Mouse (Mus musculus): ENCODE data around the gene Fcrl6.

The Fcrl6 gene

DNA sequence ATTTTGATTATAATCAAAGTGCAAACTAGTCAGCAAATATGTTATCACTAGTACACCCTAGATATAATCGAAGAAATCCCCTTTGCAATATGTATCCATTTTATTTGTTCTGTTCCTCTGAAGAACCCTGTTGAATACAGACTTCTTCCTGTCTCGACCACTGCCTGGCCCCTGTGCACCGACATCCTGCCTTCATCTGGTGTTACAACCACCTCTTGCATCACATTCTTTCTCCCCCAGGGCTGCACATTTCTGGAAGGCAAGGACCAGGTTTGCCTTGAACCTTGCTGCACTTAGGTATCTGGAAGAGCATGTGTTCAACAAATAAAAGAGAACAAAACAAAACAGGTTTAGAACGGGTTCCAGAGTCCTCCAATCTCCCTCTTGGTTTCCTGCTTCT is 13.1 kb upstream of the Fcrl6 start:
- DNase-seq (ENCODE audit: low read depth in 1 of 2, low spot score in 2 of 2): no peak

DNA sequence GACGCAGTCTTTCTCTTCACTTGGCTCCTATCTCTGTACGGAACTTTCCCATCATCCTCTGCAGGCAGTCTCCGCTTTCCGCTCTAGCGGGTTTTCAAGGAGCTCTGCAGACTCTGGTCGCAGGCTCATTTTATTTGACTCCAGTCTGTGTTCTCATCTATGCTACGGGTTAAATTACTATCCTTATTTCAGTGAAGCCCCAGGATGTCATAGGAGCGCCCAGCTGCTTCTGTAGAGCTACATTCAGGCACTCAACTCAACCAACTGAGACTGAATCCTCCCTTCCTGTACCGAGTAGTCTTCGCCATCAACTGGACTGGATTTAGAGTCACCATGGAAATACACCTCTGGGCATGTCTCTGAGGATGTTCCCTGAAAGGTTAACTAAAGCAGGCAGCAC is 12.3 kb upstream of the Fcrl6 start:
- no peak for DNase-seq (ENCODE audit: low read depth in 1 of 2, low spot score in 2 of 2)

DNA sequence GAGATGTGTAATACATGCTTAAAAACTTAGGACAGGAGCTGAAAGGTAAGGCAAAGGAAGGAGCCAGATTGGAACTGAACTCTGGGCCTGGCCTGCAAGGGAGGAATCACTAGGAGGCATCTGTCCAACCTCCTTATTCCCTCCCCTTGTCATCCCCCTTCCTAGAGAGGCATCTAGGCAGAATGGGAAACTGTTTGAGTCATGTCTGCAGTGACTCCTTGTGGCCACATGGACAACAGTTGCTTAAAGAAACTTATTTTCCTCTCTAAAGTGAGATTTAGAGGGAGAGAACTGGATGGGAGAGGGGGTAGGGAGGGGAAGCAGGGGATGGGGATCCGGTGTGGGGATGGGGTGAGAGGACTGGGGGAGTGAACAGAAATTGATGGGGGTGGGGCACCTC is 10.4 kb upstream of the Fcrl6 start:
- no peak for DNase-seq (ENCODE audit: low read depth in 1 of 2, low spot score in 2 of 2)

- no peak for DNase-seq (ENCODE audit: low read depth in 1 of 2, low spot score in 2 of 2)
Measured at GRCm38 (mm10) chr1:172611304-172611703, 9.0 kb upstream of the Fcrl6 start.

DNA sequence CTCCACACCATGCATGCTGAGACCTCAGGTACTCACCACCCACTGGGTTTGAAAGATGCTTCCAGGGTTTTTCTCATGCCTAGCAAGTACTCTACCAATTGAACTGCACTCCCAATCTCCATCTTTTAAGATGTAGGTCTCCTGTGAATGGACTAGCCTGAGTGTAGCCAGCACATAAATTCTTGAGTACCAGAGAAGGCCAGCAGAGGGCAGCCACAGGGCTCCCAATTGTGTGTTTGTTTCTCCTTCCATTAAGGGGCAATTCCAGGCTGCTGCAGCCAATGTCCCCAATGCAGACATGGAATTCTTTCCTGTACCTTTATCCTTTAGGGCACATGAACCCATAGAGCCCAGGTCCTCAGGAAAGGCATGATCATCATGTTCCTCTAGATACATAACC is 7.9 kb downstream of the Fcrl6 start:
- no peak for DNase-seq (ENCODE audit: low read depth in 1 of 2, low spot score in 2 of 2)

DNA sequence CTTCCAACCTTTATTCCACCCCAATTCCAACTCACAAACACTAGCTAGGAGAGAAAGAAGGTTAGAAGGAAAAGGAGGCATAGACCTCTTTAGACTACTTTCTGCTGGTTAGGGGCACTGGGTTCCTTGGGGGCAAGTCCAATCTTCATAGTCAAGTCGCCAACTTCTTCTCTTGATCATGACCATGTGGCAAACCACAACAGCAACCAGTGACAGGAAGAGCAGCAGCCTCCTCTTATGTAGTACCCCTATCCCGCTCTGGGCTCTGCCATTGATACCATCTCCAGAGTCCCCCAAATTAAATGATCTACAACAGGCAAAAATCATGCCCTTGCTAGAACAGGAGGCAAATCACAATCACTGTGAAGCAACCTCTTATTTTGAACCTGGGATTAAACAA is 8.4 kb downstream of the Fcrl6 start:
- DNase-seq (ENCODE audit: low read depth in 1 of 2, low spot score in 2 of 2): no peak

GRCm38 (mm10) chr1:172593321-172593720 is 9.0 kb downstream of the Fcrl6 start:
- DNase-seq (ENCODE audit: low read depth in 1 of 2, low spot score in 2 of 2): no peak

DNA sequence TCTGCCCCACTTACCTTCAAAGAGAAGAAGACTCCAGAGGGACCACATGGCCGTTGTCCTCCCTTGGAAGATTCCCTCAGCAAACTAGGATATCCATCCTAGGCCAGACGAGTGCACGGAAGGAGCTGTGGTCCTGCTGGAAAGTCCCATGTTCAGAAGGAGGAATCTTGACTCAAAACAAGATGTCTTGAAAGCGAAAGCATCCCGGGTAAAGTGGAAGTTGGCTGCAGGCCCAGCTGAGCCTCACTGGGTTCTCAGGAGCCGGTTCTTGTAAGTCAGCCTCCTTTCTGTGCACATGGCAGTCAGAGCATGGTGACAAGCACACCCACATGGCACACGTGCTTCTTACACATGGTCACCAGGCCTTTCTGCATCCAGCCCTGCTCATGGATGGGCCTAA is 12.0 kb downstream of the Fcrl6 start, which contains the start of gene Slamf8:
Gene Slamf8, minus strand, starts transcription at position 184 of the 400 bp plus-strand sequence.
- DNase-seq (ENCODE audit: low read depth in 1 of 2, low spot score in 2 of 2): peak in 1 of 2 experiments; percentile 77

- no peak for DNase-seq (ENCODE audit: low read depth in 1 of 2, low spot score in 2 of 2)
Measured at GRCm38 (mm10) chr1:172585612-172586567, 16.5 kb downstream of the Fcrl6 start.

DNA sequence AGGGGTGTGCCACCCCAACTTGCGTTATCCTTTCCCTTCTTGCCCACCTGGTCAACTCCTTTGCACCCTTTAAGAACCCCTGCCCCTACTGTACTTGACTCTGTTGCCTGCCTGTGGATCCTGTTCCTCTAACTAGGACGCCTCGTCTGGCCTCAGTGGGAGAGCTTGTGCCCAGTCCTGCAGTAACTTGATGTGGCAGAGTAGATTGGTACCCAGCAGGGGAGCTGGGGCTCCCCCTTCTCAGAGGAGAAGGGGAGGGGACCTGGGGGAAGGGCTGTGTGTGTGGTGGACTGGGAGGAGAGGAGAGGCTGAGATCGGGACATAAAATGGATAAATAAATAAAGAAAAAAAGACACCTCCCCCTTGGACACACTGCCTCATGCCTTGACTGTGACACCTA is 17.3 kb downstream of the Fcrl6 start:
- no peak for DNase-seq (ENCODE audit: low read depth in 1 of 2, low spot score in 2 of 2)

DNA sequence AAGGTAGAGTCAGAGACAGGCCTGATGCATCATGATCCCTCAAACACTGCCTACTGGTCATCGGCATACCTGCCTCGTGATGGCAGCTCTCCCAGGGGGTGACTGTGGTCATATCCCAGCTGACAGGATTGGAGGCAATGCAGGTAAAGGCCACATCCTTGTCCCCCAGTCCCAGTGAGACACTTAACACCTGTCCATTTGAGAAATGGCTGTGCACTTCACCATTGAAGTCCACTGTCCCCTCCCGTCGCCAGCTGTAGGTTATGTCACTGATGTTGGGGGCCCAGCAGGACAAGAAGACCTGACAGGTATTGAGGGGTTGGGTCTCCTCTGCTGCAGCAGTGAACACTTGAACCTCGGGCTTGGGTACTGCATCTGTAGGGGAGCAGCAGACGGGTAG is 18.1 kb downstream of the Fcrl6 start:
- no peak for DNase-seq (ENCODE audit: low read depth in 1 of 2, low spot score in 2 of 2)

DNA sequence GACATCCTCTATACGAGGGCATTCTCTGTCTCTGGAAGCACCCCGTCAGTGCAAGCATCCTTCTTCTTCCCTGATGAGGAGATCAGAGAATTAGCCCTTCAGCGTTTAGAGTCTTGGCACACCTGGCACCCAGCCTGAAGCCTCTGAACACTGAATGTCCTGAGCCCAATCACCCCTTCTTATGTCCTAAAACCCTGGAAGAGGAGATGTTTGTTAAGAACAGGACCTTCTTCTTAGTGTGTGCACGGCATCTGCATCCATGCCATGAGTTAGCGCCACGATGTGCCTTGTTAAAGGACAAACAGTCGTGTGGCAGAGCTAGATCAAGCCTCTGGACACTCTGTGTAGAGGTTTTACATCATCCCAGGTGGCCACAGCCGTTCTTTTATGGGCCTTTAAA is 19.9 kb downstream of the Fcrl6 start:
- DNase-seq (ENCODE audit: low read depth in 1 of 2, low spot score in 2 of 2): no peak

DNA sequence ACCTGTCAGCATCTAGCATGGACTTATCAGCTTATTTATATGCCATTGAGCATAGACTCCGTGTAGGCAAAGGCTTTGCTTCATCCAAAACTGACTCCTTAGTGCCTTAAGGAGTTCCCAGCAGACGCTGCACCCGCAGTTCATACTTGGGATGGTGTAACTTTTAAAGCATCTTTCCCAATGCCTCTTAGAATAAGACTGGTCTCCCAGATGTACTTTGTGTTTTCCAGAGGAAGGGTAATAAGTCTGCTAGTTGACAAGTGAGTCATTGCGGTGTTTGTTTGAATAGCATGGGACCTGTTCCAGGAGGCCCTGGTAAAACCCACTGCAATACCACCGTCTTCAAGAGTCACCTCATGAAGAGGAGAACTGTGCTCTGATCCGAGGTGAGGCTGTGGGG is 22.2 kb downstream of the Fcrl6 start:
- DNase-seq (ENCODE audit: low read depth in 1 of 2, low spot score in 2 of 2): no peak

- DNase-seq (ENCODE audit: low read depth in 1 of 2, low spot score in 2 of 2): no peak
Measured at GRCm38 (mm10) chr1:172567758-172568157, 34.6 kb downstream of the Fcrl6 start.

DNA sequence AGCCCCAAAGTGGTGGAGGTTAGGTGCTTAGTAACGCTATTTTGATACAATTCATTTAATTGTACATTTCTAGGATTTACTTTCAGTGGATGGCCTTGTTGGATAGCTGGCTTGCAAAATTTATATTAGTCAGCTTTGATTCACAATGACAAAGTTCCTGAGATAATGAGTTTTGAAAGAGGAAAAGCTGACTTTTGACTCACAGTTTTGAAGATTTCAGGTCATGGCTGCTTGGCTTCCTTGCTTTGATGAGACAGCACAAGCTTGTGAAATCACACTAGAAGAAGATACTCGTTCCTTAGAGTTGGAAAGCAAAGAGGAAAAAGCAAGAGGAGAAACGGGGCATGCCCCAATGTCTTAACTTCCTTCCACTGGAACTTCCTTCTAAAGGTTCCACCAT is 36.2 kb downstream of the Fcrl6 start:
- DNase-seq (ENCODE audit: low read depth in 1 of 2, low spot score in 2 of 2): no peak

DNA sequence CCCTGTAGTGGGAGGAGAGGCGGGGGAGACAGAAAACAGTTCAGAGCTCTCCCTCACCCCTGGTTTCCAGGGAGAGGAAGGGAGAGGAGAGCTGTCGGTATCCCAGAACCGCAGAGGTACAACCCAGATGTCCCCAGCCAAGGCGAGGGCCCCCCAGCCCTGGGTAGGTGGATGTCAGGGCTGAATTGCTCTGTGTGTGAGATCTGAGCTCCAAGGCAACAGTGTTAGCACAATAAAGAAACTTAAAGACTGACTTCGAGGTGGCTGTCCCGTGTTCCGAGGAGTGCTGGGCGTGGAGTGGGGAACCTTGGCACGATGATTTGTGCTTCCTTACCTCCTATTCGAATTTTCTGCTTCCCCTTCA is 38.9 kb downstream of the Fcrl6 start:
- DNase-seq (ENCODE audit: low read depth in 1 of 2, low spot score in 2 of 2): no peak

GRCm38 (mm10) chr1:172562641-172563464 is 39.5 kb downstream of the Fcrl6 start:
- peak in 1 of 2 experiments; percentile 46 for DNase-seq (ENCODE audit: low read depth in 1 of 2, low spot score in 2 of 2)

- DNase-seq (ENCODE audit: low read depth in 1 of 2, low spot score in 2 of 2): no peak
Measured at GRCm38 (mm10) chr1:172555638-172556037, 46.7 kb downstream of the Fcrl6 start, which contains the start of gene Vsig8. Gene Vsig8, plus strand, starts transcription at chr1:172555938.

- no peak for DNase-seq (ENCODE audit: low read depth in 1 of 2, low spot score in 2 of 2)
Measured at GRCm38 (mm10) chr1:172552623-172553022, 49.7 kb downstream of the Fcrl6 start.

- no peak for DNase-seq (ENCODE audit: low read depth in 1 of 2, low spot score in 2 of 2)
Measured at GRCm38 (mm10) chr1:172551009-172551408, 51.3 kb downstream of the Fcrl6 start.

GRCm38 (mm10) chr1:172550551-172550951 is 51.8 kb downstream of the Fcrl6 start:
- peak; percentile 21 to 48 for DNase-seq (ENCODE audit: low read depth in 1 of 2, low spot score in 2 of 2)

DNA sequence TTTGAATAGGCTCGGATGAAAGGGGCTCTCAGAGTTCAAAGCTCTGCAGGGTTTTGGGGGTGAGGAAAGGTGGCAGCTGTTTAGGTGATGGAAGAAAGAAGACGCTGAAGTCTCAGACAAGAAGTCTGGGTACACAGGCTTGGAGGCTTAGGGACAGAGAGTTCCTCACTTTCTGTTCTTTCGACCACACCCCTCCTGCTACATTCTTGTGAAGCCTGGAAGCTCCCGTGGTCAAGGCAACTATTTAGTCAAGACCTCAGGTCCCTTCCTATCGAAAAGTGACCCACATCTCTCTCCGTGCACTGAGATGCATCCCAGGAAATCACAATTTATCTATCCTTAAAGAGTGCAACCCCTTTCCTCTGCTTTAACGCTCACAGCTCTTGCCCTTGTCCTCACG is 52.6 kb downstream of the Fcrl6 start:
- no peak for DNase-seq (ENCODE audit: low read depth in 1 of 2, low spot score in 2 of 2)

Measured in monocyte, adult 2 months (primary cell).